In genomic region chr11:103111881-103112551, GRCm38 (mm10) we compare ENCODE assay signal across 8 mouse cellular contexts. TPM values are rescaled to one million over a fixed set of nuclear protein-coding genes. Genes with fewer than 3 reads are reported as not detected.
A peak's percentile ranks its signal among the peaks of the same experiment; 100 is the strongest.
DNase-seq lines count a peak whose midpoint lies in the region; ATAC-seq lines count a peak whose summit lies in the region.

No protein-coding gene starts in this region.

- peaks cover 29% of the 10 kb centered on the region for H3K4me1 ChIP-seq in hindbrain, embryonic 13.5 days (replicated peaks)
- peaks cover 21% of the 10 kb centered on the region for H3K4me1 ChIP-seq in neural tube, embryonic 12.5 days

- DNase-seq in WW6 (ENCODE audit: low read depth, low spot score) (peak; percentile 71), liver (peak; percentile 55), adipocyte (ENCODE audit: low spot score) (no peak)
- DNase-seq in cerebellum, adult 8-10 months = peak; percentile 49
- DNase-seq in gastrocnemius, adult 18-20 months (ENCODE audit: low spot score) = peak; percentile 79
- DNase-seq in T-cell, adult 2 months (ENCODE audit: low spot score) = no peak

- peak overlapping the region; percentile 33 for H3K4me3 ChIP-seq in hindbrain, embryonic 13.5 days
- H3K4me3 ChIP-seq in neural tube, embryonic 12.5 days = peak overlapping the region; percentile 23

- no peaks in the 10 kb centered on the region for H3K36me3 ChIP-seq in hindbrain, embryonic 13.5 days
- H3K36me3 ChIP-seq in neural tube, embryonic 12.5 days = no peaks in the 10 kb centered on the region

- 1% methylated on average over 28 of the region's 28 CpGs for WGBS in hindbrain, embryonic 13.5 days
- WGBS in neural tube, embryonic 12.5 days = 1% methylated on average over 28 of the region's 28 CpGs

- H3K4me2 ChIP-seq in hindbrain, embryonic 13.5 days = peak overlapping the region; percentile 55
- H3K4me2 ChIP-seq in neural tube, embryonic 12.5 days (replicated peaks) = peak overlapping the region; percentile 57

- peak overlapping the region; percentile 36 for H3K9ac ChIP-seq in hindbrain, embryonic 13.5 days
- peak overlapping the region; percentile 27; the same call in 1 of the 2 replicates for H3K9ac ChIP-seq in neural tube, embryonic 12.5 days

- peaks cover 37% of the 10 kb centered on the region for H3K27me3 ChIP-seq in hindbrain, embryonic 13.5 days
- peaks cover 35% of the 10 kb centered on the region for H3K27me3 ChIP-seq in neural tube, embryonic 12.5 days (replicated peaks)

- H3K27ac ChIP-seq in hindbrain, embryonic 13.5 days = no peak overlapping the region
- H3K27ac ChIP-seq in neural tube, embryonic 12.5 days = no peak overlapping the region

- no peaks in the 10 kb centered on the region for H3K9me3 ChIP-seq in hindbrain, embryonic 13.5 days
- no peaks in the 10 kb centered on the region for H3K9me3 ChIP-seq in neural tube, embryonic 12.5 days

- no peak for ATAC-seq in hindbrain, embryonic 13.5 days (ENCODE audit: low FRiP score)
- no peak for ATAC-seq in neural tube, embryonic 12.5 days (ENCODE audit: low FRiP score, low read depth)

RNA-seq across cellular contexts. Expression of gene Hexim1, which starts 4.0 kb away (rescaled TPM):
- 10 to 100 TPM; 23.3 to 23.6 TPM for total RNA-seq in gastrocnemius, adult 18-20 months (2021)
- polyA plus RNA-seq in hindbrain, embryonic 13.5 days (2015; fragmentation: Nextera tagmentation; extraction: Ambion mirVana) = 3.6 and 4.3 TPM in 2 replicates
- polyA plus RNA-seq in neural tube, embryonic 12.5 days (2016; fragmentation: Nextera tagmentation; extraction: Ambion mirVana) = 2.9 and 3.0 TPM in 2 replicates

RNA-seq across cellular contexts. Expression of gene Acbd4, which starts 10.5 kb away (rescaled TPM):
- total RNA-seq in gastrocnemius, adult 18-20 months (2021) = 10 to 100 TPM; 36.1 to 38.9 TPM
- polyA plus RNA-seq in hindbrain, embryonic 13.5 days (2015; fragmentation: Nextera tagmentation; extraction: Ambion mirVana) = 7.3 and 9.0 TPM in 2 replicates
- 6.6 and 10.1 TPM in 2 replicates for polyA plus RNA-seq in neural tube, embryonic 12.5 days (2016; fragmentation: Nextera tagmentation; extraction: Ambion mirVana)

RNA-seq across cellular contexts. Expression of gene Plcd3, which starts 10.6 kb away (rescaled TPM):
- 1 to 10 TPM; 6.9 to 9.4 TPM for total RNA-seq in gastrocnemius, adult 18-20 months (2021)
- 1.5 and 1.9 TPM in 2 replicates for polyA plus RNA-seq in hindbrain, embryonic 13.5 days (2015; fragmentation: Nextera tagmentation; extraction: Ambion mirVana)
- polyA plus RNA-seq in neural tube, embryonic 12.5 days (2016; fragmentation: Nextera tagmentation; extraction: Ambion mirVana) = 1.1 and 1.2 TPM in 2 replicates

RNA-seq across cellular contexts. Expression of gene Hexim2, which starts 20.2 kb away (rescaled TPM):
- total RNA-seq in gastrocnemius, adult 18-20 months (2021) = 1 to 10 TPM; 3.3 to 4.4 TPM
- 21.3 and 22.3 TPM in 2 replicates for polyA plus RNA-seq in hindbrain, embryonic 13.5 days (2015; fragmentation: Nextera tagmentation; extraction: Ambion mirVana)
- 9.9 and 12.2 TPM in 2 replicates for polyA plus RNA-seq in neural tube, embryonic 12.5 days (2016; fragmentation: Nextera tagmentation; extraction: Ambion mirVana)

RNA-seq across cellular contexts. Expression of gene Fmnl1, which starts 58.9 kb away (rescaled TPM):
- 1 to 10 TPM; 5.1 to 8.1 TPM for total RNA-seq in gastrocnemius, adult 18-20 months (2021)
- polyA plus RNA-seq in hindbrain, embryonic 13.5 days (2015; fragmentation: Nextera tagmentation; extraction: Ambion mirVana) = 3.1 and 3.3 TPM in 2 replicates
- polyA plus RNA-seq in neural tube, embryonic 12.5 days (2016; fragmentation: Nextera tagmentation; extraction: Ambion mirVana) = 1.7 and 2.1 TPM in 2 replicates

Comparison
In these comparisons a context has a peak if more than half of its experiments do, and no peak if none do; other contexts are left out.
1. DNase-seq: peak in WW6 (single experiment), cerebellum, adult 8-10 months (single experiment), gastrocnemius, adult 18-20 months (single experiment) and liver (single experiment); none in adipocyte (single experiment) and T-cell, adult 2 months (single experiment).